Mouse (Mus musculus) heart, embryonic 11.5 days (tissue): ENCODE measurements around the gene Mag. TPM values are rescaled to one million over a fixed set of nuclear protein-coding genes. Genes with fewer than 3 reads are reported as not detected.

Experiments
- ATAC-seq: fragments of 200-750 bp; cut with Nextera tagmentation; replicated peaks from 2 replicates; pipeline ENCODE4 v1.8.0; 2017; ENCODE audit warnings: moderate library complexity; ENCODE audit not compliant: insufficient number of reproducible peaks, low FRiP score, low TSS enrichment
- H3K27ac ChIP-seq: fragments of 300-500 bp; sonication (generic); 2 replicates; pipeline ENCODE4 v1.5.1; 2014; ENCODE audit warnings: mild to moderate bottlenecking, low read depth, low read length
- H3K27me3 ChIP-seq: fragments of 300-500 bp; sonication (generic); 2 replicates; pipeline ENCODE4 v1.6.1; 2014; ENCODE audit warnings: mild to moderate bottlenecking, low read length, mixed read lengths; ENCODE audit not compliant: control insufficient read depth, insufficient read depth
- H3K36me3 ChIP-seq: fragments of 300-500 bp; sonication (generic); 2 replicates; pipeline ENCODE4 v1.6.1; 2014; ENCODE audit warnings: mild to moderate bottlenecking, low read length, moderate library complexity, mixed read lengths; ENCODE audit not compliant: control insufficient read depth, insufficient read depth
- H3K4me1 ChIP-seq: fragments of 300-500 bp; sonication (generic); 2 replicates; pipeline ENCODE4 v1.6.1; 2014; ENCODE audit warnings: low read length; ENCODE audit not compliant: control insufficient read depth, insufficient read depth
- H3K4me2 ChIP-seq: fragments of 300-500 bp; sonication (generic); 2 replicates; pipeline ENCODE4 v1.6.1; 2014; ENCODE audit warnings: mild to moderate bottlenecking, moderate library complexity
- H3K4me3 ChIP-seq: fragments of 300-500 bp; sonication (generic); 2 replicates; pipeline ENCODE4 v1.5.1; 2014; ENCODE audit warnings: low read depth, low read length
- H3K9ac ChIP-seq: fragments of 300-500 bp; sonication (generic); 2 replicates; pipeline ENCODE4 v1.6.1; 2014; ENCODE audit warnings: mild to moderate bottlenecking, low read depth, low read length, moderate library complexity
- H3K9me3 ChIP-seq: fragments of 300-500 bp; sonication (generic); replicated peaks from 2 replicates; pipeline ENCODE4 v1.6.1; 2016; ENCODE audit warnings: low read length; ENCODE audit not compliant: control insufficient read depth
- WGBS: fragments of 180-500 bp; shearing (Covaris S2); extraction: QIAGEN DNeasy Blood & Tissue Kit; methylation state at CpG from one replicate; pipeline ENCODE4 v1.1.7; 2014; ENCODE audit not compliant: insufficient replicate concordance; 5-methylcytosine and 5-hydroxymethylcytosine counted together
- polyA plus RNA-seq: library from polyadenylated mRNA; unstranded; fragments of >200 nt; fragmentation: Nextera tagmentation; extraction: Ambion mirVana; gene quantifications from 2 replicates; pipeline ENCODE4 v1.2.1, GENCODE M21; 2014

The Mag gene
- polyA plus RNA-seq, 1 experiment from 2014 or later = 0.09 TPM

GRCm38 (mm10) chr7:30891746-30892145 is 22.9 kb downstream of the Mag start:
- ATAC-seq = no peak
- H3K4me2 ChIP-seq = no peak overlapping the region
- no peak overlapping the region for H3K4me3 ChIP-seq
- WGBS = 83% methylated on average over 9 of the region's 9 CpGs
- H3K36me3 ChIP-seq = no peaks in the 10 kb centered on the region
- no peaks in the 10 kb centered on the region for H3K4me1 ChIP-seq
- no peaks in the 10 kb centered on the region for H3K9me3 ChIP-seq
- no peaks in the 10 kb centered on the region for H3K27me3 ChIP-seq
- H3K27ac ChIP-seq = no peak overlapping the region
- H3K9ac ChIP-seq = no peak overlapping the region

- WGBS = 43% methylated on average over 2 of the region's 2 CpGs
- no peak for ATAC-seq
- Histone ChIP-seq H3K36me3 (no peaks in the 10 kb centered on the region), H3K4me2 (no peak overlapping the region), H3K27ac (no peak overlapping the region), H3K4me1 (no peaks in the 10 kb centered on the region), H3K4me3 (no peak overlapping the region), H3K27me3 (no peaks in the 10 kb centered on the region), H3K9me3 (no peaks in the 10 kb centered on the region), H3K9ac (no peak overlapping the region)
Observed at GRCm38 (mm10) chr7:30890681-30891080, 24.0 kb downstream of the Mag start.

- Histone ChIP-seq H3K9me3 (no peaks in the 10 kb centered on the region), H3K27me3 (no peaks in the 10 kb centered on the region), H3K27ac (no peak overlapping the region), H3K9ac (no peak overlapping the region), H3K4me3 (no peak overlapping the region), H3K4me1 (no peaks in the 10 kb centered on the region), H3K36me3 (no peaks in the 10 kb centered on the region), H3K4me2 (no peak overlapping the region)
- 75% methylated on average over 7 of the region's 7 CpGs for WGBS
- no peak for ATAC-seq
Observed at GRCm38 (mm10) chr7:30888786-30889185, 25.9 kb downstream of the Mag start.

- WGBS = 76% methylated on average over 14 of the region's 14 CpGs
Observed at GRCm38 (mm10) chr7:30887568-30888188, 27.0 kb downstream of the Mag start.

GRCm38 (mm10) chr7:30886852-30887251 is 27.8 kb downstream of the Mag start:
- no peaks in the 10 kb centered on the region for H3K9me3 ChIP-seq
- no peak overlapping the region for H3K4me2 ChIP-seq
- no peak overlapping the region for H3K4me3 ChIP-seq
- H3K36me3 ChIP-seq = no peaks in the 10 kb centered on the region
- WGBS = 82% methylated on average over 4 of the region's 4 CpGs
- no peak for ATAC-seq
- H3K9ac ChIP-seq = no peak overlapping the region
- no peak overlapping the region for H3K27ac ChIP-seq
- H3K4me1 ChIP-seq = no peaks in the 10 kb centered on the region
- no peaks in the 10 kb centered on the region for H3K27me3 ChIP-seq

More at GRCm38 (mm10) chr7:30887568-30888188, 27.0 kb downstream of the Mag start:
- Histone ChIP-seq H3K4me3 (no peak overlapping the region), H3K27ac (no peak overlapping the region), H3K36me3 (no peaks in the 10 kb centered on the region), H3K27me3 (no peaks in the 10 kb centered on the region), H3K4me1 (no peaks in the 10 kb centered on the region), H3K9ac (no peak overlapping the region), H3K9me3 (no peaks in the 10 kb centered on the region), H3K4me2 (no peak overlapping the region)
- ATAC-seq = no peak

- Histone ChIP-seq H3K4me1 (no peaks in the 10 kb centered on the region), H3K9ac (no peak overlapping the region), H3K9me3 (no peaks in the 10 kb centered on the region), H3K36me3 (no peaks in the 10 kb centered on the region), H3K4me3 (no peak overlapping the region), H3K4me2 (no peak overlapping the region), H3K27ac (no peak overlapping the region), H3K27me3 (no peaks in the 10 kb centered on the region)
- no peak for ATAC-seq
Observed at GRCm38 (mm10) chr7:30884047-30884446, 30.6 kb downstream of the Mag start.

- Histone ChIP-seq H3K36me3 (no peaks in the 10 kb centered on the region), H3K27ac (no peak overlapping the region), H3K4me2 (no peak overlapping the region), H3K4me1 (no peaks in the 10 kb centered on the region), H3K27me3 (no peaks in the 10 kb centered on the region), H3K4me3 (no peak overlapping the region), H3K9me3 (no peaks in the 10 kb centered on the region), H3K9ac (no peak overlapping the region)
- ATAC-seq = no peak
- WGBS = 68% methylated on average over 3 of the region's 3 CpGs
Observed at GRCm38 (mm10) chr7:30881367-30881766, 33.3 kb downstream of the Mag start.

GRCm38 (mm10) chr7:30880176-30880575 is 34.5 kb downstream of the Mag start, which contains the start of gene Cd22:
TSS of gene Cd22 (minus strand) at chr7:30880342.
- Histone ChIP-seq H3K27me3 (no peaks in the 10 kb centered on the region), H3K4me3 (no peak within 1 kb of the TSS), H3K9ac (no peak within 1 kb of the TSS), H3K36me3 (no peaks in the 10 kb centered on the region), H3K4me1 (no peaks in the 10 kb centered on the region), H3K4me2 (no peak within 1 kb of the TSS), H3K9me3 (no peaks in the 10 kb centered on the region), H3K27ac (no peak within 1 kb of the TSS)
- 54% methylated on average over 7 of the region's 7 CpGs for WGBS
- no peak for ATAC-seq

- WGBS = 77% methylated on average over 6 of the region's 6 CpGs
Observed at GRCm38 (mm10) chr7:30878950-30879349, 35.7 kb downstream of the Mag start.

More at GRCm38 (mm10) chr7:30878950-30879349, 35.7 kb downstream of the Mag start:
- Histone ChIP-seq H3K36me3 (no peaks in the 10 kb centered on the region), H3K27ac (no peak overlapping the region), H3K9ac (no peak overlapping the region), H3K27me3 (no peaks in the 10 kb centered on the region), H3K9me3 (no peaks in the 10 kb centered on the region), H3K4me3 (no peak overlapping the region), H3K4me1 (no peaks in the 10 kb centered on the region), H3K4me2 (no peak overlapping the region)
- no peak for ATAC-seq
